Mouse (Mus musculus) MEL (cell line): ENCODE results near the gene Arid1b. TPM values are rescaled to one million over a fixed set of nuclear protein-coding genes. Genes with fewer than 3 reads are reported as not detected.

ENCODE experiments used
- DNase-seq: peaks from one replicate; pipeline ENCODE4 v3.0.0; 2011; ENCODE audit warnings: low read depth, low spot score
- H3K27ac ChIP-seq: 2 replicates; pipeline ENCODE4 v1.5.1; 2012; ENCODE audit warnings: low read depth, mild to moderate bottlenecking, control low read depth, low read length, moderate library complexity; ENCODE audit not compliant: control insufficient read depth
- H3K27me3 ChIP-seq, 2 experiments: fragments of 150-350 bp in 1 of 2; sonication (generic) in 1 of 2; 2 replicates each; pipeline ENCODE4 v1.6.1; 2012; ENCODE audit warnings: low read length in 2 of 2, mild to moderate bottlenecking in 2 of 2, improper control_type of control experiment in 1 of 2, moderate library complexity in 1 of 2; ENCODE audit not compliant: insufficient read depth in 2 of 2, control insufficient read depth in 1 of 2
- H3K36me3 ChIP-seq, 2 experiments: 2 replicates each; pipeline ENCODE4 v1.6.1; 2012 to 2014; ENCODE audit warnings: low read length in 2 of 2, improper control_type of control experiment in 1 of 2, inconsistent platforms in 1 of 2, mild to moderate bottlenecking in 1 of 2; ENCODE audit not compliant: insufficient read depth in 2 of 2, control insufficient read depth in 1 of 2
- H3K4me1 ChIP-seq, 2 experiments: fragments of 150-350 bp in 1 of 2; sonication (generic) in 1 of 2; 2 replicates each; pipeline ENCODE4 v1.6.1; 2012; ENCODE audit warnings: low read length in 2 of 2, improper control_type of control experiment in 1 of 2, mild to moderate bottlenecking in 1 of 2; ENCODE audit not compliant: insufficient read depth in 2 of 2, control insufficient read depth in 1 of 2
- H3K4me3 ChIP-seq, 2 experiments: fragments of 150-350 bp in 1 of 2; sonication (generic) in 1 of 2; 2 replicates each; pipeline ENCODE4 v1.5.1; 2012; ENCODE audit warnings: low read depth in 2 of 2, low read length in 2 of 2, mild to moderate bottlenecking in 2 of 2, moderate library complexity in 2 of 2, control low read depth in 1 of 2, improper control_type of control experiment in 1 of 2; ENCODE audit not compliant: control insufficient read depth in 1 of 2, insufficient read depth in 1 of 2
- H3K79me2 ChIP-seq: 2 replicates; pipeline ENCODE4 v1.6.1; 2012; ENCODE audit warnings: mild to moderate bottlenecking, low read length, moderate library complexity; ENCODE audit not compliant: control insufficient read depth, poor library complexity, insufficient read depth
- H3K9ac ChIP-seq: 2 replicates; pipeline ENCODE4 v1.6.1; 2012; ENCODE audit warnings: low read depth, mild to moderate bottlenecking, control low read depth, low read length, moderate library complexity; ENCODE audit not compliant: control insufficient read depth, poor library complexity, severe bottlenecking
- H3K9me3 ChIP-seq: fragments of 150-350 bp; sonication (generic); replicated peaks from 2 replicates; pipeline ENCODE4 v1.6.1; 2012; ENCODE audit warnings: mild to moderate bottlenecking, low read length, improper control_type of control experiment, moderate library complexity; ENCODE audit not compliant: insufficient read depth
- CTCF ChIP-seq, 3 experiments: IDR thresholded peaks in 2 of 3; conservative IDR thresholded peaks in 1 of 3; 2 replicates each; pipeline ENCODE4 v1.5.1; 2011 to 2012; ENCODE audit warnings: low read length in 3 of 3, low read depth in 2 of 3, mild to moderate bottlenecking in 2 of 3, improper control_type of control experiment in 1 of 3, inconsistent platforms in 1 of 3, mixed read lengths in 1 of 3, moderate library complexity in 1 of 3; ENCODE audit not compliant: control insufficient read depth in 1 of 3, insufficient read depth in 1 of 3, poor library complexity in 1 of 3, severe bottlenecking in 1 of 3
- EP300 ChIP-seq, 2 experiments: IDR thresholded peaks; 2 replicates each; pipeline ENCODE4 v1.6.1; 2011; ENCODE audit warnings: improper control_type of control experiment in 2 of 2, low read length in 2 of 2, low read depth in 1 of 2, mild to moderate bottlenecking in 1 of 2
- ETS1 ChIP-seq: IDR thresholded peaks from 2 replicates; pipeline ENCODE4 v1.6.1; 2012; ENCODE audit warnings: low read depth, mild to moderate bottlenecking, inconsistent platforms, low read length, improper control_type of control experiment, moderate library complexity
- GABPA ChIP-seq: IDR thresholded peaks from 2 replicates; pipeline ENCODE4 v1.6.1; 2012; ENCODE audit warnings: low read depth, mild to moderate bottlenecking, inconsistent platforms, low read length, improper control_type of control experiment, moderate library complexity
- HCFC1 ChIP-seq: IDR thresholded peaks from 2 replicates; pipeline ENCODE4 v1.6.1; 2012; ENCODE audit warnings: low read depth, mild to moderate bottlenecking, inconsistent platforms, low read length, improper control_type of control experiment, moderate library complexity
- KAT2A ChIP-seq: conservative IDR thresholded peaks from 2 replicates; pipeline ENCODE4 v1.6.1; 2012; ENCODE audit warnings: low read depth, low read length, improper control_type of control experiment, inconsistent platforms
- MAX ChIP-seq: IDR thresholded peaks from 2 replicates; pipeline ENCODE4 v1.6.1; 2011; ENCODE audit warnings: low read length, improper control_type of control experiment
- MAZ ChIP-seq: IDR thresholded peaks from 2 replicates; pipeline ENCODE4 v1.6.1; 2012; ENCODE audit warnings: low read depth, mild to moderate bottlenecking, inconsistent platforms, low read length, improper control_type of control experiment
- MEF2A ChIP-seq: IDR thresholded peaks from 2 replicates; pipeline ENCODE4 v1.6.1; 2014; ENCODE audit warnings: low read depth, mild to moderate bottlenecking, inconsistent platforms, low read length, improper control_type of control experiment; ENCODE audit not compliant: poor library complexity, insufficient replicate concordance, severe bottlenecking; ENCODE audit errors: extremely low read depth
- NRF1 ChIP-seq: IDR thresholded peaks from 2 replicates; pipeline ENCODE4 v1.6.1; 2014; ENCODE audit warnings: low read depth, mild to moderate bottlenecking, inconsistent platforms, low read length, improper control_type of control experiment, moderate library complexity; ENCODE audit not compliant: poor library complexity, insufficient read depth, severe bottlenecking
- POLR2A ChIP-seq, 2 experiments: IDR thresholded peaks; 2 replicates each; pipeline ENCODE4 v1.6.1; 2011 to 2012; ENCODE audit warnings: low read length in 2 of 2, mild to moderate bottlenecking in 2 of 2, control low read depth in 1 of 2, improper control_type of control experiment in 1 of 2, low read depth in 1 of 2, moderate library complexity in 1 of 2; ENCODE audit not compliant: control insufficient read depth in 1 of 2, insufficient read depth in 1 of 2, poor library complexity in 1 of 2
- RAD21 ChIP-seq: IDR thresholded peaks from 2 replicates; pipeline ENCODE4 v1.6.1; 2011; ENCODE audit warnings: mild to moderate bottlenecking, low read depth, low read length, improper control_type of control experiment
- RCOR1 ChIP-seq: IDR thresholded peaks from 2 replicates; pipeline ENCODE4 v1.6.1; 2012; ENCODE audit warnings: low read depth, mild to moderate bottlenecking, inconsistent platforms, low read length, improper control_type of control experiment
- SIN3A ChIP-seq: IDR thresholded peaks from 2 replicates; pipeline ENCODE4 v1.6.1; 2012; ENCODE audit warnings: low read length, improper control_type of control experiment, inconsistent platforms
- SMC3 ChIP-seq: IDR thresholded peaks from 2 replicates; pipeline ENCODE4 v1.6.1; 2011; ENCODE audit warnings: low read depth, low read length, improper control_type of control experiment
- TBP ChIP-seq: IDR thresholded peaks from 2 replicates; pipeline ENCODE4 v1.8.0; 2011; ENCODE audit warnings: low read depth, low read length, improper control_type of control experiment
- ZC3H11A ChIP-seq: IDR thresholded peaks from 2 replicates; pipeline ENCODE4 v1.6.1; 2012; ENCODE audit warnings: low read depth, mild to moderate bottlenecking, inconsistent platforms, low read length, improper control_type of control experiment
- ZKSCAN1 ChIP-seq: IDR thresholded peaks from 2 replicates; pipeline ENCODE4 v1.6.1; 2012; ENCODE audit warnings: low read depth, mild to moderate bottlenecking, inconsistent platforms, low read length, improper control_type of control experiment, moderate library complexity
- ZMIZ1 ChIP-seq: IDR thresholded peaks from 2 replicates; pipeline ENCODE4 v1.6.1; 2012; ENCODE audit warnings: low read depth, mild to moderate bottlenecking, inconsistent platforms, low read length, improper control_type of control experiment, moderate library complexity
- polyA plus RNA-seq, 2 experiments: library from polyadenylated mRNA; stranded (reverse) in 1 of 2; unstranded in 1 of 2; fragments of >175 nt in 1 of 2; fragments of >200 nt in 1 of 2; gene quantifications; 2 replicates each; pipeline versions ENCODE4 v1.2.1 to v1.2.4; 2012; ENCODE audit warnings: low replicate concordance in 2 of 2, low read depth in 1 of 2; ENCODE audit not compliant: insufficient read length in 2 of 2, insufficient read depth in 1 of 2, missing spikeins in 1 of 2
- total RNA-seq: library from RNA; depleted of rRNA; stranded (reverse); fragments of 300-350 nt; gene quantifications from 2 replicates; pipeline ENCODE4 v1.2.3, GENCODE M21; 2012

Gene Arid1b
- total and polyA plus RNA-seq, 3 experiments = 13.4 to 17.4 TPM; not detected in 1

- TF ChIP-seq POLR2A (IDR thresholded peaks at IDR 0.05; ENCODE audit: control insufficient read depth in 1 of 2, insufficient read depth in 1 of 2, low read depth in 1 of 2, low read length in 2 of 2, poor library complexity in 1 of 2) (peak in 1 of 2 experiments; percentile 69; a peak in 2 of 4 replicates), HCFC1 (peak; percentile 21; the same call in 1 of the 2 replicates), KAT2A (no peak), ZKSCAN1 (no peak)
Measured at GRCm38 (mm10) chr17:5248957-5249656, 255.0 kb downstream of the Arid1b start (continued).

GRCm38 (mm10) chr17:5249681-5250180 is 255.6 kb downstream of the Arid1b start:
- TF ChIP-seq MAZ = no peak
- TF ChIP-seq NRF1 = no peak
- no peak for TF ChIP-seq MAX
- H3K36me3 ChIP-seq = peaks cover 0 to 14% of the 10 kb centered on the region in 2 experiments; a peak in 2 of 4 replicates
- H3K27ac ChIP-seq = peak overlapping the region; percentile 97

GRCm38 (mm10) chr17:5252436-5252835 is 258.3 kb downstream of the Arid1b start:
- Histone ChIP-seq H3K9ac (no peak overlapping the region), H3K9me3 (no peaks in the 10 kb centered on the region), H3K4me1 (peaks cover 13 to 20% of the 10 kb centered on the region in 2 experiments), H3K27me3 (no peaks in the 10 kb centered on the region), H3K27ac (no peak overlapping the region), H3K79me2 (no peaks in the 10 kb centered on the region), H3K36me3 (peaks cover 0 to 14% of the 10 kb centered on the region in 2 experiments; a peak in 2 of 4 replicates), H3K4me3 (no peak overlapping the region)
- peak; percentile 33; the same call in 1 of the 2 replicates for TF ChIP-seq SIN3A
- TF ChIP-seq ZMIZ1 = no peak
- TF ChIP-seq MAZ = no peak
- TF ChIP-seq GABPA = no peak
- no peak for TF ChIP-seq ETS1
- TF ChIP-seq SMC3 = peak; percentile 69
- peak; percentile 69 to 84 (median 83) for TF ChIP-seq CTCF (IDR thresholded peaks at IDR 0.05 in 2 of 3, conservative IDR thresholded peaks at IDR 0.05 in 1 of 3; ENCODE audit: control insufficient read depth in 1 of 3, insufficient read depth in 1 of 3, low read depth in 2 of 3, low read length in 3 of 3, poor library complexity in 1 of 3, severe bottlenecking in 1 of 3)
- no peak for TF ChIP-seq MEF2A
- TF ChIP-seq ZC3H11A = peak; percentile 24
- TF ChIP-seq TBP = no peak
- TF ChIP-seq RAD21 = peak; percentile 56
- TF ChIP-seq KAT2A = no peak
- TF ChIP-seq RCOR1 = no peak
- no peak for TF ChIP-seq EP300 (IDR thresholded peaks at IDR 0.05; ENCODE audit: low read depth in 1 of 2, low read length in 2 of 2)
- DNase-seq = peak; percentile 83

More at GRCm38 (mm10) chr17:5249681-5250180, 255.6 kb downstream of the Arid1b start:
- Histone ChIP-seq H3K27me3 (no peaks in the 10 kb centered on the region), H3K9me3 (no peaks in the 10 kb centered on the region), H3K4me3 (no peak overlapping the region), H3K79me2 (no peaks in the 10 kb centered on the region), H3K9ac (peak overlapping the region; percentile 62), H3K4me1 (peaks cover 13 to 26% of the 10 kb centered on the region in 2 experiments)
- DNase-seq = peak; percentile 42
